Mouse (Mus musculus) stomach, postnatal 0 days (tissue): ENCODE measurements at regions not wholly inside any gene's neighbourhood (a gene's known extent, or its start where the extent isn't known, plus 50 kb on each side); places are given as distances from the start of the nearest gene placed in this dataset.

ENCODE experiments used
- CTCF ChIP-seq: IDR thresholded peaks from 2 replicates; pipeline ENCODE4 v1.5.1; 2016; ENCODE audit warnings: antibody characterized with exemption, low read depth, mild to moderate bottlenecking, moderate library complexity
- EP300 ChIP-seq: optimal IDR thresholded peaks from 2 replicates; pipeline ENCODE3; 2016; ENCODE audit warnings: antibody characterized with exemption

- no peak for TF ChIP-seq CTCF
- TF ChIP-seq EP300 = no peak
These were observed 61.3 kb upstream of the Slc45a1 start for GRCm38 (mm10) chr4:150713291-150713690.
